Mouse (Mus musculus) myocyte (in vitro differentiated cells): ENCODE data around the gene Zcchc14. TPM values are rescaled to one million over a fixed set of nuclear protein-coding genes. Genes with fewer than 3 reads are reported as not detected.
A peak's percentile ranks its signal among the peaks of the same experiment; 100 is the strongest.

ENCODE experiments used
- H3K27me3 ChIP-seq: one replicate; pipeline ENCODE4 v1.6.1; 2011; ENCODE audit not compliant: control insufficient read depth, insufficient read depth, insufficient read length
- H3K36me3 ChIP-seq: one replicate; pipeline ENCODE4 v1.6.1; 2011; ENCODE audit not compliant: control insufficient read depth, insufficient read depth
- H3K4me2 ChIP-seq: one replicate; pipeline ENCODE4 v1.6.1; 2011; ENCODE audit warnings: low read depth, control low read depth
- H3K4me3 ChIP-seq: one replicate; pipeline ENCODE4 v1.5.1; 2011; ENCODE audit warnings: mild to moderate bottlenecking, control low read depth, moderate library complexity
- H3K79me2 ChIP-seq: one replicate; pipeline ENCODE4 v1.6.1; 2011; ENCODE audit not compliant: control insufficient read depth, insufficient read depth
- H3ac ChIP-seq: one replicate; pipeline ENCODE4 v1.6.1; 2011; ENCODE audit not compliant: control insufficient read depth, insufficient read length
- CEBPB ChIP-seq: IDR thresholded peaks from 2 replicates; pipeline ENCODE4 v1.6.1; 2011; ENCODE audit warnings: mild to moderate bottlenecking, moderate library complexity; ENCODE audit not compliant: poor library complexity, insufficient read depth, severe bottlenecking
- E2F4 ChIP-seq: IDR thresholded peaks from one replicate; pipeline ENCODE4 v1.6.1; 2011; ENCODE audit warnings: mild to moderate bottlenecking, control low read depth, moderate library complexity; ENCODE audit not compliant: insufficient read depth
- MAX ChIP-seq: IDR thresholded peaks from one replicate; pipeline ENCODE4 v1.6.1; 2011; ENCODE audit warnings: low read depth, mild to moderate bottlenecking, control low read depth
- MYOD1 ChIP-seq, 3 experiments: IDR thresholded peaks; one replicate each; pipeline ENCODE4 v1.6.1; 2011; ENCODE audit warnings: control low read depth in 2 of 3, low read depth in 2 of 3, mild to moderate bottlenecking in 2 of 3, moderate library complexity in 1 of 3; ENCODE audit not compliant: insufficient read length in 2 of 3, control insufficient read depth in 1 of 3
- MYOG ChIP-seq, 3 experiments: IDR thresholded peaks; one replicate each; pipeline ENCODE4 v1.6.1; 2011; ENCODE audit warnings: control low read depth in 2 of 3, low read depth in 2 of 3, mild to moderate bottlenecking in 2 of 3; ENCODE audit not compliant: insufficient read length in 2 of 3, control insufficient read depth in 1 of 3, insufficient read depth in 1 of 3
- POLR2A ChIP-seq: IDR thresholded peaks from one replicate; pipeline ENCODE4 v1.6.1; 2011; ENCODE audit warnings: low read depth, mild to moderate bottlenecking, control low read depth, moderate library complexity; ENCODE audit not compliant: insufficient read length
- POLR2AphosphoS2 ChIP-seq: IDR thresholded peaks from one replicate; pipeline ENCODE4 v1.6.1; 2011; ENCODE audit warnings: low read depth, control low read depth; ENCODE audit not compliant: insufficient read length
- REST ChIP-seq: IDR thresholded peaks from one replicate; pipeline ENCODE4 v1.6.1; 2011; ENCODE audit warnings: mild to moderate bottlenecking, control low read depth, moderate library complexity; ENCODE audit not compliant: insufficient read depth, insufficient read length
- SRF ChIP-seq: IDR thresholded peaks from one replicate; pipeline ENCODE4 v1.6.1; 2011; ENCODE audit warnings: low read depth; ENCODE audit not compliant: control insufficient read depth, insufficient read length
- TCF12 ChIP-seq: IDR thresholded peaks from one replicate; pipeline ENCODE4 v1.6.1; 2011; ENCODE audit warnings: mild to moderate bottlenecking, control low read depth; ENCODE audit not compliant: poor library complexity, insufficient read depth, severe bottlenecking
- TCF3 ChIP-seq: IDR thresholded peaks from one replicate; pipeline ENCODE4 v1.6.1; 2011; ENCODE audit warnings: low read depth, control low read depth; ENCODE audit not compliant: insufficient read length
- USF1 ChIP-seq: IDR thresholded peaks from one replicate; pipeline ENCODE4 v1.6.1; 2011; ENCODE audit warnings: low read depth, mild to moderate bottlenecking, control low read depth, moderate library complexity
- polyA plus RNA-seq: library from polyadenylated mRNA; unstranded; fragments of >200 nt; fragmentation: generic; extraction: Trizol; gene quantifications from one replicate; pipeline ENCODE4 v1.2.1, GENCODE M21; 2012; ENCODE audit warnings: missing spikeins

The Zcchc14 gene
- polyA plus RNA-seq, 1 experiment = 11.9 TPM

GRCm38 (mm10) chr8:121654131-121654530 is 1.4 kb upstream of the Zcchc14 start:
- Histone ChIP-seq H3ac (no peak overlapping the region), H3K4me3 (peak overlapping the region; percentile 47), H3K36me3 (no peaks in the 10 kb centered on the region), H3K27me3 (no peaks in the 10 kb centered on the region), H3K4me2 (peak overlapping the region; percentile 82), H3K79me2 (peaks cover 29% of the 10 kb centered on the region)
- TF ChIP-seq MYOD1 (IDR thresholded peaks at IDR 0.05; ENCODE audit: control insufficient read depth in 1 of 3, insufficient read length in 2 of 3, low read depth in 2 of 3) (no peak), CEBPB (no peak), POLR2A (no peak), MAX (no peak), TCF3 (no peak), MYOG (IDR thresholded peaks at IDR 0.05; ENCODE audit: control insufficient read depth in 1 of 3, insufficient read depth in 1 of 3, insufficient read length in 2 of 3, low read depth in 2 of 3) (no peak), E2F4 (no peak), POLR2AphosphoS2 (no peak), SRF (no peak), TCF12 (no peak), REST (no peak), USF1 (no peak)

- Histone ChIP-seq H3K4me2 (peak overlapping the region; percentile 82), H3K4me3 (peak overlapping the region; percentile 47), H3K79me2 (peaks cover 36% of the 10 kb centered on the region), H3ac (peak overlapping the region; percentile 47), H3K36me3 (no peaks in the 10 kb centered on the region), H3K27me3 (no peaks in the 10 kb centered on the region)
- no peak for TF ChIP-seq MYOD1 (IDR thresholded peaks at IDR 0.05; ENCODE audit: control insufficient read depth in 1 of 3, insufficient read length in 2 of 3, low read depth in 2 of 3)
- TF ChIP-seq TCF12 = no peak
- no peak for TF ChIP-seq REST
- TF ChIP-seq POLR2A = no peak
- no peak for TF ChIP-seq USF1
- no peak for TF ChIP-seq SRF
- TF ChIP-seq MAX = no peak
- TF ChIP-seq MYOG (IDR thresholded peaks at IDR 0.05; ENCODE audit: control insufficient read depth in 1 of 3, insufficient read depth in 1 of 3, insufficient read length in 2 of 3, low read depth in 2 of 3) = no peak
- no peak for TF ChIP-seq E2F4
- no peak for TF ChIP-seq TCF3
- TF ChIP-seq POLR2AphosphoS2 = no peak
- no peak for TF ChIP-seq CEBPB
Observed at GRCm38 (mm10) chr8:121653340-121654019, 779 bp upstream of the Zcchc14 start.

GRCm38 (mm10) chr8:121651874-121652361 is 783 bp downstream of the Zcchc14 start:
- TF ChIP-seq POLR2AphosphoS2 (no peak), MYOG (IDR thresholded peaks at IDR 0.05; ENCODE audit: control insufficient read depth in 1 of 3, insufficient read depth in 1 of 3, insufficient read length in 2 of 3, low read depth in 2 of 3) (peak in 1 of 3 experiments; percentile 9), REST (no peak), POLR2A (peak; percentile 50), TCF3 (no peak), MYOD1 (IDR thresholded peaks at IDR 0.05; ENCODE audit: control insufficient read depth in 1 of 3, insufficient read length in 2 of 3, low read depth in 2 of 3) (peak in 1 of 3 experiments; percentile 1), TCF12 (no peak)
- peaks cover 51% of the 10 kb centered on the region for H3K79me2 ChIP-seq

GRCm38 (mm10) chr8:121651308-121651873 is 1.3 kb downstream of the Zcchc14 start:
- Histone ChIP-seq H3K27me3 (no peaks in the 10 kb centered on the region), H3ac (peak overlapping the region; percentile 47), H3K36me3 (no peaks in the 10 kb centered on the region), H3K4me2 (peak overlapping the region; percentile 99), H3K4me3 (peak overlapping the region; percentile 47), H3K79me2 (peaks cover 56% of the 10 kb centered on the region)
- TF ChIP-seq MYOG (IDR thresholded peaks at IDR 0.05; ENCODE audit: control insufficient read depth in 1 of 3, insufficient read depth in 1 of 3, insufficient read length in 2 of 3, low read depth in 2 of 3) = no peak
- no peak for TF ChIP-seq TCF12
- TF ChIP-seq CEBPB = no peak
- no peak for TF ChIP-seq USF1
- TF ChIP-seq E2F4 = no peak
- no peak for TF ChIP-seq REST
- no peak for TF ChIP-seq POLR2AphosphoS2
- no peak for TF ChIP-seq TCF3
- TF ChIP-seq SRF = no peak
- TF ChIP-seq MYOD1 (IDR thresholded peaks at IDR 0.05; ENCODE audit: control insufficient read depth in 1 of 3, insufficient read length in 2 of 3, low read depth in 2 of 3) = no peak
- no peak for TF ChIP-seq POLR2A
- no peak for TF ChIP-seq MAX

More at GRCm38 (mm10) chr8:121651874-121652361, 783 bp downstream of the Zcchc14 start:
- H3K36me3 ChIP-seq = no peaks in the 10 kb centered on the region
- peak overlapping the region; percentile 99 for H3K4me2 ChIP-seq
- H3K4me3 ChIP-seq = peak overlapping the region; percentile 47
- H3ac ChIP-seq = peak overlapping the region; percentile 47
- H3K27me3 ChIP-seq = no peaks in the 10 kb centered on the region
